Mouse (Mus musculus): ENCODE data around the gene Sfxn5. TPM values are rescaled to one million over a fixed set of nuclear protein-coding genes. Genes with fewer than 3 reads are reported as not detected.
A peak's percentile ranks its signal among the peaks of the same experiment; 100 is the strongest.

Gene Sfxn5
- polyA plus RNA-seq, 1 experiment from 2014 or later: 3.3 TPM

DNA sequence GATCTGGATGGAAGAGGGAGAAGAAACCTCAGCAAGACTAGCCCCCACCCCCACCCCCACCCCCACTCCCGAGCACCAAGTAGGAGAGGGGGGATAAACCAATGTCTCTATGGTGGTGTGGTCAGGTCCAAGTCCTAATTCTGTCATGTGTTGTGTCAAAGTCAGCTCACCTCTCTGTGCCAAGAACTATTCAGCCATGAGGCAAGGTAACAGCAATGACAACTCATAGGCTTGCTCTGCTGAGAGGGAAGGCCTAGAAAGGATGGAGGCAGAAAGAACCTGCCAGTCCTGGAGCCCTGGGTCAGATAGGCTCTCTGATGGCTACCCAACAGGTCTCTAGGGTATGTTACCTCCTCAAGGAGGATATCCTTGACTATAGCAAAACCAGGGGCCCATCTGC lies 34.9 kb upstream of the Sfxn5 start:
- Histone ChIP-seq H3K27ac (ENCODE audit: low read depth) (no peak overlapping the region), H3K4me1 (ENCODE audit: insufficient read depth) (peaks cover 2% of the 10 kb centered on the region), H3K4me2 (ENCODE audit: low read depth, low read length) (no peak overlapping the region), H3K27me3 (ENCODE audit: insufficient read depth, low read length) (no peaks in the 10 kb centered on the region), H3K9ac (replicated peaks) (no peak overlapping the region), H3K4me3 (ENCODE audit: low read depth, low read length) (no peak overlapping the region), H3K36me3 (replicated peaks; ENCODE audit: insufficient read depth, low read length) (no peaks in the 10 kb centered on the region), H3K9me3 (ENCODE audit: low read length) (no peaks in the 10 kb centered on the region)
- 92% methylated on average over 1 of the region's 1 CpGs for WGBS (ENCODE audit: insufficient replicate concordance)
- ATAC-seq (no peak), DNase-seq (no peak)
- no peak for TF ChIP-seq CTCF (IDR thresholded peaks at IDR 0.05; ENCODE audit: low read depth)
- TF ChIP-seq EP300 (IDR thresholded peaks at IDR 0.05; ENCODE audit: low read depth): no peak

DNA sequence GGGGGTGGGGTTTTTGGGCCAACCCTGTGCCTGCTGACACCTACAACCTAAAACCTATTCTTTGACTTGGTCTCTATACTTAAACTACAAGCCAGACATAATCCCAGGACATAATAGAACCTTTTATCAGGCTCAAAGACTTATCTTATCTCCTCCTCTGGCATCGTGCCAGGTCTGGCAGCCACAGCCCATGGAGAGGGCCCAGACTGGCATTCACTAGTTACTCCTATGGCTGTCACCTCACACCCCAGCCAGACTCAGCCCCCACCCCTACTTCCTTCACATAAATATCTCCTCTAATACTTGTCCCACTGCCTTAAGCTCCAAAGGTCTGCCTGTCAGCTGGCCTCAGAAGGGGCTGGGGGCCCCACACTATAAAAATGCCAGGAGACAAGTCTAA lies 33.2 kb upstream of the Sfxn5 start:
- Histone ChIP-seq H3K27ac (ENCODE audit: low read depth) (no peak overlapping the region), H3K9ac (replicated peaks) (no peak overlapping the region), H3K36me3 (replicated peaks; ENCODE audit: insufficient read depth, low read length) (no peaks in the 10 kb centered on the region), H3K4me3 (ENCODE audit: low read depth, low read length) (no peak overlapping the region), H3K9me3 (ENCODE audit: low read length) (no peaks in the 10 kb centered on the region), H3K27me3 (ENCODE audit: insufficient read depth, low read length) (no peaks in the 10 kb centered on the region), H3K4me1 (ENCODE audit: insufficient read depth) (peaks cover 2% of the 10 kb centered on the region), H3K4me2 (ENCODE audit: low read depth, low read length) (no peak overlapping the region)
- DNase-seq (no peak), ATAC-seq (no peak)
- TF ChIP-seq EP300 (IDR thresholded peaks at IDR 0.05; ENCODE audit: low read depth) (no peak), CTCF (IDR thresholded peaks at IDR 0.05; ENCODE audit: low read depth) (no peak)
- WGBS (ENCODE audit: insufficient replicate concordance): 32% methylated on average over 1 of the region's 1 CpGs

DNA sequence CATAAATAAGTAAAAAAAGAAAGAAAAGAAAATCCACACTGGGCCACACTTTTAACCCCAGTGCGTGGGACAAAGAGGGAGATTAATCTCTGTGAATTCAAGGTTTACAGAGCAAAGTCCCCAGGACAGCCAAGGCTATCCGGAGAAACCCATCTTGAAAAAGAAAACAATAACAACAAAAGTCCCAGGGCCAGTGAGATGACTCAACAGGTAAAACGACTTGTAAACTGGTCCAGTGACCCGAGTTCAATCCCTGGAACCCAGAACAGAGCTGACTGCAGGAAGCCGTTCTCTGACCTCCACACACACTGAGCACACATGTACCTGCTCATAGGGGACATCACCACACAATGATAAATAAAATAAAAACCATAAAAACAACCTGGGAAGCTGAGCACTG lies 31.2 kb upstream of the Sfxn5 start:
- 62% methylated on average over 5 of the region's 5 CpGs for WGBS (ENCODE audit: insufficient replicate concordance)
- ATAC-seq (no peak), DNase-seq (no peak)
- no peak overlapping the region for H3K9ac ChIP-seq (replicated peaks)
- no peak overlapping the region for H3K4me2 ChIP-seq (ENCODE audit: low read depth, low read length)
- no peaks in the 10 kb centered on the region for H3K36me3 ChIP-seq (replicated peaks; ENCODE audit: insufficient read depth, low read length)
- H3K27ac ChIP-seq (ENCODE audit: low read depth): no peak overlapping the region
- H3K4me1 ChIP-seq (ENCODE audit: insufficient read depth): peaks cover 2% of the 10 kb centered on the region; the same call in 1 of the 2 replicates
- no peak overlapping the region for H3K4me3 ChIP-seq (ENCODE audit: low read depth, low read length)
- TF ChIP-seq CTCF (IDR thresholded peaks at IDR 0.05; ENCODE audit: low read depth): no peak
- TF ChIP-seq EP300 (IDR thresholded peaks at IDR 0.05; ENCODE audit: low read depth): no peak
- no peaks in the 10 kb centered on the region for H3K9me3 ChIP-seq (ENCODE audit: low read length)
- no peaks in the 10 kb centered on the region for H3K27me3 ChIP-seq (ENCODE audit: insufficient read depth, low read length)

DNA sequence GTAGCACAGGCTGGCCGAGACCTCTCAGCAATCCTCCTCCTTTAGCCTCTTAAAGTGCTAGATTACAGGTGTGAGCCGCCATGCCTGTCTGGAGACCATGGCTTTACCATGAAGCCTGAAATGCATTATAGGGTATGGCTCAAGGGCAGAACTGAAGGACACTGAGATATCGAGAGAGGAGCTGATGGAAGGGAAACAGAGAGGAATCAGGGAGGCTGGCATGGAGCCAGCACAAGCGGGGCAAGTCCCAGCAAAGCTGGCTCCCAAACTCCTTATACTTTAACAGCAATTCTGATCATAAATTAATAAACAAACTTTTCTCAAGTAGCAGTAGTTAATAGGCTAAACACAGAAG lies 30.7 kb upstream of the Sfxn5 start:
- no peaks in the 10 kb centered on the region for H3K27me3 ChIP-seq (ENCODE audit: insufficient read depth, low read length)
- no peak overlapping the region for H3K4me3 ChIP-seq (ENCODE audit: low read depth, low read length)
- ATAC-seq (no peak), DNase-seq (no peak)
- H3K4me1 ChIP-seq (ENCODE audit: insufficient read depth): 0 out of 2 replicates have a peak, but pooled peaks cover 2% of the 10 kb centered on the region
- 78% methylated on average over 4 of the region's 4 CpGs for WGBS (ENCODE audit: insufficient replicate concordance)
- no peaks in the 10 kb centered on the region for H3K36me3 ChIP-seq (replicated peaks; ENCODE audit: insufficient read depth, low read length)
- H3K27ac ChIP-seq (ENCODE audit: low read depth): no peak overlapping the region
- H3K4me2 ChIP-seq (ENCODE audit: low read depth, low read length): no peak overlapping the region
- no peak overlapping the region for H3K9ac ChIP-seq (replicated peaks)
- no peak for TF ChIP-seq EP300 (IDR thresholded peaks at IDR 0.05; ENCODE audit: low read depth)
- TF ChIP-seq CTCF (IDR thresholded peaks at IDR 0.05; ENCODE audit: low read depth): no peak
- H3K9me3 ChIP-seq (ENCODE audit: low read length): no peaks in the 10 kb centered on the region

DNA sequence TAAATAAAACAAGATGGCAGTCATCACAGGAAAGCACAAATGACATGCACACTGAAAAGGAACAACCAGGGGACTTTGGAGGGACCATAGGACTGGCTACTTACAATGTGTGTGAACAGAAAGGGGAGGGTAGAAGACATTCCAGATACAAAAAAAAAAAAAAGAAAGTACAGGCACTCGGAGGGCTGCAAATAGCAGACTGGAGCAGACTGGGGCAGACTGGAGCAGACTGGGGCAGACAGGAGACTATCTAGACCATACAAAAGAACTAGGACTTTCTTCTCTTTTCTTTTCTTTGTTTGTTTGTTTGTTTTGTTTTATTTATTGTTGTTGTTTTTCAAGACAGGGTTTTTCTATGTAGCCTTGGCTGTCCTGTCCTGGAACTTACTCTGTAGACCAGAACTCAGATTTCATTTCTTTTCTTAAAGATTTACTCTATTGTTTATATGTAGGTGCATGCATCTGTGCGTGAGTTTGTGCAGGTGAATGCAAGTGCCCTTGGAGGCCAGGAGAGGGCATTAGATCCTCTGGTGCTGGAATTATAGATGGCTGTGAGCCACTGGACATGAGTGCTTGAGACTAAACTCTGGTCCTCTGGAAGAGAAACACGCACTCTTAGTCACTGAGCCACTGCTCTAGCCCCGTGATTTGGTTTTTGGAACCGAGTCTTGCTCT lies 30.1 kb upstream of the Sfxn5 start:
- H3K36me3 ChIP-seq (replicated peaks; ENCODE audit: insufficient read depth, low read length): no peaks in the 10 kb centered on the region
- no peaks in the 10 kb centered on the region for H3K27me3 ChIP-seq (ENCODE audit: insufficient read depth, low read length)
- 83% methylated on average over 5 of the region's 5 CpGs for WGBS (ENCODE audit: insufficient replicate concordance)
- ATAC-seq: no peak
- H3K9me3 ChIP-seq (ENCODE audit: low read length): no peaks in the 10 kb centered on the region
- no peak overlapping the region for H3K4me2 ChIP-seq (ENCODE audit: low read depth, low read length)
- peak; percentile 15; the same call in 1 of the 2 replicates for TF ChIP-seq CTCF (IDR thresholded peaks at IDR 0.05; ENCODE audit: low read depth)
- TF ChIP-seq EP300 (IDR thresholded peaks at IDR 0.05; ENCODE audit: low read depth): no peak
- no peak overlapping the region for H3K4me3 ChIP-seq (ENCODE audit: low read depth, low read length)
- no peak overlapping the region for H3K27ac ChIP-seq (ENCODE audit: low read depth)
- 0 out of 2 replicates have a peak, but pooled peaks cover 2% of the 10 kb centered on the region for H3K4me1 ChIP-seq (ENCODE audit: insufficient read depth)
- H3K9ac ChIP-seq (replicated peaks): no peak overlapping the region
- DNase-seq: no peak

DNA sequence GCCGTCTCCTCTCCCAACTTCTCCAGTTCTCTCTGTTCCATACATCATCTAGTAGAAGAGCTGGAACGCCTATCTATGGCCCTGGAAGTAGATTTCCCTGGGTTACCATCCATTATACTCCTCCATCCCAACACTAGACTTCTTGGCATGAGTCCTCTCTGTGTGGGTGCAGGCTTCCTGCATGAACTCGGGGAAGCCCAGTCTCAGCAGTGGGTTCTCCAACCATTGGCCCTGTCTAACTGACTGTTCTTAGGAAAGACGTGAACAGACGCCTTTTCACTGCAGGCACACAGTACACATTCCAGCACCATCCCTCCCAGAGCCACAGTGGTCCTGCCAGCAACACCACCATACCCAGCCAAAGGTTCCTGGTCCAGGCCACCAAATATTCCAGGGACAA lies 29.4 kb upstream of the Sfxn5 start:
- H3K4me2 ChIP-seq (ENCODE audit: low read depth, low read length): no peak overlapping the region
- TF ChIP-seq CTCF (IDR thresholded peaks at IDR 0.05; ENCODE audit: low read depth) (no peak), EP300 (IDR thresholded peaks at IDR 0.05; ENCODE audit: low read depth) (no peak)
- no peak for ATAC-seq

More for the DNA sequence above, 29.4 kb upstream of the Sfxn5 start:
- 77% methylated on average over 5 of the region's 5 CpGs for WGBS (ENCODE audit: insufficient replicate concordance)
- Histone ChIP-seq H3K36me3 (replicated peaks; ENCODE audit: insufficient read depth, low read length) (no peaks in the 10 kb centered on the region), H3K9ac (replicated peaks) (no peak overlapping the region), H3K27me3 (ENCODE audit: insufficient read depth, low read length) (no peaks in the 10 kb centered on the region), H3K27ac (ENCODE audit: low read depth) (no peak overlapping the region), H3K4me3 (ENCODE audit: low read depth, low read length) (no peak overlapping the region), H3K9me3 (ENCODE audit: low read length) (no peaks in the 10 kb centered on the region), H3K4me1 (ENCODE audit: insufficient read depth) (no peaks in the 10 kb centered on the region)
- no peak for DNase-seq
